Mouse (Mus musculus) lung, embryonic 15.5 days (tissue): ENCODE results near the gene Tcaf3. TPM values are rescaled to one million over a fixed set of nuclear protein-coding genes. Genes with fewer than 3 reads are reported as not detected.
A peak's percentile ranks its signal among the peaks of the same experiment; 100 is the strongest.

Experiments
- ATAC-seq: fragments of 200-750 bp; cut with Nextera tagmentation; 2 replicates; pipeline ENCODE4 v1.8.0; 2017; ENCODE audit warnings: moderate number of reproducible peaks, borderline replicate concordance; ENCODE audit not compliant: low FRiP score, low TSS enrichment; ENCODE audit errors: extremely low read depth
- H3K27ac ChIP-seq: fragments of 300-500 bp; sonication (generic); 2 replicates; pipeline ENCODE4 v1.5.1; 2015; ENCODE audit warnings: moderate library complexity, mild to moderate bottlenecking, inconsistent platforms
- H3K27me3 ChIP-seq: fragments of 300-500 bp; sonication (generic); 2 replicates; pipeline ENCODE4 v1.6.1; 2015; ENCODE audit warnings: inconsistent platforms
- H3K36me3 ChIP-seq: fragments of 300-500 bp; sonication (generic); 2 replicates; pipeline ENCODE4 v1.6.1; 2015; ENCODE audit warnings: inconsistent platforms
- H3K4me1 ChIP-seq: fragments of 300-500 bp; sonication (generic); 2 replicates; pipeline ENCODE4 v1.6.1; 2015; ENCODE audit warnings: inconsistent platforms
- H3K4me2 ChIP-seq: fragments of 300-500 bp; sonication (generic); 2 replicates; pipeline ENCODE4 v1.6.1; 2015; ENCODE audit warnings: inconsistent platforms, mild to moderate bottlenecking, moderate library complexity
- H3K4me3 ChIP-seq: fragments of 300-500 bp; sonication (generic); 2 replicates; pipeline ENCODE4 v1.5.1; 2015; ENCODE audit warnings: mild to moderate bottlenecking, inconsistent platforms
- H3K9ac ChIP-seq: fragments of 300-500 bp; sonication (generic); 2 replicates; pipeline ENCODE4 v1.6.1; 2015; ENCODE audit warnings: inconsistent platforms
- H3K9me3 ChIP-seq: fragments of 300-500 bp; sonication (generic); 2 replicates; pipeline ENCODE4 v1.6.1; 2016; ENCODE audit warnings: inconsistent platforms
- WGBS: fragments of 180-500 bp; shearing (Covaris S2); methylation state at CpG from one replicate; pipeline ENCODE4 v1.1.7; 2015; 5-methylcytosine and 5-hydroxymethylcytosine counted together
- polyA plus RNA-seq: library from polyadenylated mRNA; unstranded; fragments of >200 nt; fragmentation: Nextera tagmentation; extraction: Ambion mirVana; gene quantifications from 2 replicates; pipeline ENCODE4 v1.2.1, GENCODE M21; 2015

Tcaf3 gene
- polyA plus RNA-seq, 1 experiment from 2014 or later = not detected

DNA sequence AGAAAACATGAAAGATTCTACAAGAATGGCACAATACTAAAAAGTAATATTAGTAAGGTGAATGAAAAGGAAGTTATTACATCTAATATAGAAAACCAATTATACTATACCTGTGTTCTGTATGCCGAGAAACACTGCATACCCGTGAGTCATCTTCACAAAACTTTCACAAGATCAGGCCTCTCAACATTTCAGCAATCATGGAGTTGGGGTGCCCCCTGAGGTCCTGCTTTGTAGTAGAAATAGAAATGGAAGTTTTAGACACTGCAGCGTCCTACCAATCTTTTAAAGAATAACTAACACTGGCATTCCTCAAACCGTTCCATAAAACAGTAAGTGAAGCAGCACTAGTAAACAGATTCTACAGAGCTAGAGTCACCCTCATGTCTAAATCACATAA lies 18.8 kb downstream of the Tcaf3 start:
- Histone ChIP-seq H3K36me3 (no peaks in the 10 kb centered on the region), H3K27ac (no peak overlapping the region), H3K4me3 (no peak overlapping the region), H3K4me2 (no peak overlapping the region), H3K4me1 (peaks cover 15% of the 10 kb centered on the region), H3K27me3 (no peaks in the 10 kb centered on the region), H3K9ac (no peak overlapping the region), H3K9me3 (no peaks in the 10 kb centered on the region)
- 67% methylated on average over 4 of the region's 4 CpGs for WGBS
- ATAC-seq = no peak

DNA sequence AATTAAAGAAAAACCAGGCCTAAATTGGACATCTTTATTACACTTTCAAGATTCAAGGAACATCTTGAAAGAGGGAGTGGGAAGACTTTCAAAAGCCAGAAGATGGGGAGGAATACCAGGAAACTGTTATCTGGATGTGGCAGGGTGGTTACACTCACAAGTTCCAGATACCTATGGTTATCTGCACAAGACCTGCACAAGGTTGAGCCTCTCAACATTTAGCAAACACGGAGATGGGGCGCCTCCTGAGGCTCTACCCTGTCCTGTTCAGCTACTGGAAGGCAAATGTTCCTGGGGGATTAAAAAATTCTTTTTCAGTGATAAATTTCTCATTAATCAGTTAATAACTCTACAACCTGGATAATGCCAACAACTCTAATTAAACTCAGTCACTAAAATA lies 20.1 kb downstream of the Tcaf3 start:
- Histone ChIP-seq H3K27me3 (no peaks in the 10 kb centered on the region), H3K36me3 (no peaks in the 10 kb centered on the region), H3K27ac (no peak overlapping the region), H3K9ac (no peak overlapping the region), H3K4me1 (0 out of 2 replicates have a peak, but pooled peaks cover 6% of the 10 kb centered on the region), H3K4me3 (no peak overlapping the region), H3K9me3 (no peaks in the 10 kb centered on the region), H3K4me2 (no peak overlapping the region)
- ATAC-seq = no peak
- WGBS = 92% methylated on average over 2 of the region's 2 CpGs

DNA sequence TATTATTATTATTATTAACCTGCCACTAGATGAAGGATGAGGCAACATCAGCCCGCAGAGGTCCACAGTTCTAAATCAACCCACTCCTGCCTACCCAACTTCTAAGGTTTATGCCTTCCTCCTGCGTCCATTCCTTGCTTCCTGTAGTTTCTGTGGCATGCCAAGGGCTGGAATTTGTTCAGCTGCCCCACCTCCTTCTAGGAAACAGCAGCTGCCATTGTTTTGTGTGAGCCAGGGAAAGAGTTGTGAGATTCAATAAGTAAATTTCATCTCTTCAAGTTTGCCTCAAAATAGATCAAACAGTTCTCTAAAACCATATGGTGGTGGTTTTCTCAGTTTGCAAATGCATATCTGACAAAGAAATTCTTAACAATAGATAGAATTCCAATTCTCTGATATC lies 29.3 kb downstream of the Tcaf3 start:
- H3K9me3 ChIP-seq = no peaks in the 10 kb centered on the region

DNA sequence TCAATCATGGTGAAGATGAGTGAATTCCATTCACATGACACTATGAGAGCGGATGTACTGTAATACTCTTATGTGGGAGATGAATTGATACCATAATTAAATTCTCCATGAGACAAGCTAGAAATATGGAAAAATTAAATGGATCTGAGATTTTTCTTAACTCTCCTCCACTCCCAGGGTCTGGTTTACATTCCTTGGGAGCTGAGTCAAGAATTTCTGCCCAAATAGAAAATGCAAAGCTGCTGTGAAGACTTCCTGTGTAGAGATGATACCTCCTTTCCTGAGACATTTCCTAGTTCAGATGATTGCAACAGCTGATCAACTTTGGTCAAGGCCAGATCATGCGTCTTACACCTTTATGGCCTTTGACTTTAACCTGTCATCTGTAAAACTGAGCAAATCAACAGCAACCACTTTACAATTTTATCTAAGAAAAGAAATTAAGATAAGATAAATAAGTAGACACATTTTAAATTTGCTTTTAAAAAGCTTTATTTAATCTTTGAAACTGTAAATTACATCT lies 31.4 kb downstream of the Tcaf3 start:
- H3K9me3 ChIP-seq = no peaks in the 10 kb centered on the region
- H3K4me3 ChIP-seq = no peak overlapping the region
- 53% methylated on average over 2 of the region's 2 CpGs for WGBS
- H3K4me1 ChIP-seq = peaks cover 7% of the 10 kb centered on the region; the same call in 1 of the 2 replicates
- no peak overlapping the region for H3K4me2 ChIP-seq
- H3K27ac ChIP-seq = no peak overlapping the region
- H3K36me3 ChIP-seq = no peaks in the 10 kb centered on the region
- H3K9ac ChIP-seq = no peak overlapping the region
- no peak for ATAC-seq
- H3K27me3 ChIP-seq = no peaks in the 10 kb centered on the region

More for the DNA sequence above, 29.3 kb downstream of the Tcaf3 start:
- Histone ChIP-seq H3K27me3 (no peaks in the 10 kb centered on the region), H3K4me1 (peaks cover 7% of the 10 kb centered on the region; the same call in 1 of the 2 replicates), H3K9ac (no peak overlapping the region), H3K27ac (no peak overlapping the region), H3K4me2 (no peak overlapping the region), H3K4me3 (no peak overlapping the region), H3K36me3 (no peaks in the 10 kb centered on the region)
- 54% methylated on average over 2 of the region's 2 CpGs for WGBS
- ATAC-seq = no peak

DNA sequence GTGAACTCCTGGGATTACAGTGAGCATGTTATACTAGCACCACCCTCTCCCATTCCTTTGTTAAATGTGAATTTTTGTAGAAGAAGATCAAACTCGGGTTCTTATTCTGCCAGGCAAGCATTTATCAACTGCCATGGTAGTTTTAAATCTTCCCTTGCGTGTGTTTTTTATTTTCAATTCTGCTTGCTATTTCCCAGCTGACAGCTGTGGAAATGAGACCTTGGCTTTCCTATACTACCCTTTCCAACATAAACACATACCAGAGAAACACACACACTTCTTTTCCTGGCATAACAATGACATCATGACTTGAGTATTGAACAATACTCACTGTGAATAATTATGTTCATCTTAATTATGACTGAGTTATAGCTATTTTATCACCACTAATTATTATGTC lies 35.2 kb downstream of the Tcaf3 start:
- Histone ChIP-seq H3K4me3 (no peak overlapping the region), H3K9me3 (no peaks in the 10 kb centered on the region), H3K4me2 (no peak overlapping the region), H3K36me3 (no peaks in the 10 kb centered on the region), H3K27ac (no peak overlapping the region), H3K9ac (no peak overlapping the region), H3K4me1 (peaks cover 7% of the 10 kb centered on the region; the same call in 1 of the 2 replicates), H3K27me3 (no peaks in the 10 kb centered on the region)
- WGBS = 38% methylated on average over 2 of the region's 2 CpGs
- no peak for ATAC-seq

DNA sequence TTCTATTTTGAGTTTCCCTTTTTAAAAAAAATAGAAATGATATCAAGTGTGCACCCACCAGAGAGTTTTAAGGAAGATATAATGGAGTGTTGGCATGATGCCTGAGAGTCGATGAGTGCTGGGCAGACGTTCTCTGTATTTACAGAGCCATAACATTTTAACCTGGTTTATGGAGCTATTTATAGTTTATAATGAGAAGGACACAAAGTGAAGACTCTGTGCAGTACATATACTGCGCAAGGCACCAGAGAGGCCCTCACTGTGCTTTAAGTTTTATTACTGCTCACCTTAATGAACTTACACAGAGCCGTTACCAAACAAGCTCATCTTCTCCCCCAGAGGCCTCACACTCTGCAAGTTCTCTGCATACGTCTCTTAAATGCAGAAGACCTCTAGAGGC lies 36.6 kb downstream of the Tcaf3 start:
- no peak overlapping the region for H3K9ac ChIP-seq
- H3K36me3 ChIP-seq = no peaks in the 10 kb centered on the region
- H3K27ac ChIP-seq = no peak overlapping the region
- 46% methylated on average over 5 of the region's 5 CpGs for WGBS
- H3K9me3 ChIP-seq = no peaks in the 10 kb centered on the region
- no peaks in the 10 kb centered on the region for H3K27me3 ChIP-seq
- no peak overlapping the region for H3K4me3 ChIP-seq
- H3K4me1 ChIP-seq = no peaks in the 10 kb centered on the region
- H3K4me2 ChIP-seq = no peak overlapping the region
- no peak for ATAC-seq

DNA sequence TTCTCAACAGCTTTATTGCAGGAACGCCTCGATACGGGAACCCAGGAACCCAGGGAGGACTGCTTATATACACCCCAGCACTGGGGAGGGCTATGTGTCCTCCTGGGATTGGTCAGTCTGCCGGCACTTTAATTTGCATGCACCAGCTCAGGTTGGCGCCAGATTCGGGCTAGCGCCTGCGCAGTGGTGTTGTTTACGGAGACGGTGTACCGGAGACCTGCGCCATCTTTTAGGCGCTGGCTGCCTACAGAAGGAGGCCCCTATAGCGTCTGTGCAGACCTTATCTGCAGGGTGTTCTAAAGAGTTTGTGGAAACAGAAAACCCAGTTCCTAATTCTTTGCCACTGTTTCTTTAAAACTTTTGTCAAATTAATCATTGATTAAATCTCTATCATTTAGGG lies 38.9 kb downstream of the Tcaf3 start:
- no peak overlapping the region for H3K9ac ChIP-seq
- H3K4me3 ChIP-seq = no peak overlapping the region
- whole genome bisulfite sequencing = 93% methylated on average over 14 of the region's 14 CpGs
- no peaks in the 10 kb centered on the region for H3K4me1 ChIP-seq
- no peaks in the 10 kb centered on the region for H3K9me3 ChIP-seq
- H3K27me3 ChIP-seq = no peaks in the 10 kb centered on the region
- no peak overlapping the region for H3K27ac ChIP-seq
- H3K36me3 ChIP-seq = no peaks in the 10 kb centered on the region
- no peak overlapping the region for H3K4me2 ChIP-seq
- ATAC-seq = no peak

DNA sequence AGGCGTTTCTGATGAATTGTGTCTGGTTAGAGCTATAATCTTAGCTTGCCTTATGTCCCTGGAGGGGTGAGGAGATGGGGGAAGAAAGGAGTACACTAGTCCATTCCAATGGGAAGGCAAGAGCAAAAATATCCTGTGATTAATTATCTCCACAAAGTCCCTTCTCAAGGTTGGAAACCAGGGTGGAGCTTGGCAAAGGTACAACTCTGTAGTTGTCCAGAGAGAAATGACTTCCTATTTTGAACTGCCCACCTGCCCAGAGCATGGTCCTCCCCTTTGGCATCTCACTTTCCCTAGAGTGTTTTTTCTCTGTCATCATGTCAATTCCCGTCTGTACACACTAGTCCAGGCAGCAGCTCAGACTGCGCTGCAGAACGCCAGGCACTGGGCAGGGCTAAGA lies 50.0 kb downstream of the Tcaf3 start, which contains the start of gene Olfr455:
TSS of gene Olfr455 (minus strand) at position 127 of the 400 bp plus-strand sequence.
- Histone ChIP-seq H3K36me3 (no peaks in the 10 kb centered on the region), H3K9me3 (no peaks in the 10 kb centered on the region), H3K4me1 (peaks cover 21% of the 10 kb centered on the region; the same call in 1 of the 2 replicates), H3K4me2 (no peak within 1 kb of the TSS), H3K27ac (0 out of 2 replicates have a peak within 1 kb of the TSS, but pooled peaks have one; percentile 41), H3K27me3 (no peaks in the 10 kb centered on the region), H3K9ac (no peak within 1 kb of the TSS), H3K4me3 (no peak within 1 kb of the TSS)
- WGBS = 59% methylated on average over 4 of the region's 4 CpGs
- no peak for ATAC-seq

DNA sequence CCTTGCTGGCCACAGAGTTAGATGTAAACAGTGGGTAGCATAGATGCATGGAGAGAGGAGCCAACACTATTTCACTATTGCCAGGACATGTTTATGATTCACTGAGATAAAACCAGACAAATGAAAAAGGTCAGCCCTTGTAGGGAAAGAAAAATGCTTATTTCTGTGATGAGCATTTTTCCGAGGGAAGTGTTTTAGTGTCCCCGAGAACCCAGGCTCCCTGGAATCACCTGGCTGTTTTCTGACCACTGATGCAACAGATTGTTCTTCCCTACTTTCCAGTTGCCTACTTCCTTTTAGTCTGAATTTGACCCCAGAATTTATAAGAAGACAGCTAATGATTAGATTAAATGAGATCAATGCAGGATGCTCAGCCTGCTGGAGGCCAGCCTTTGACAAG lies 51.3 kb downstream of the Tcaf3 start:
- ATAC-seq = no peak
- Histone ChIP-seq H3K9ac (no peak overlapping the region), H3K27me3 (no peaks in the 10 kb centered on the region), H3K4me1 (peaks cover 28% of the 10 kb centered on the region; the same call in 1 of the 2 replicates), H3K4me2 (no peak overlapping the region), H3K4me3 (no peak overlapping the region), H3K36me3 (no peaks in the 10 kb centered on the region), H3K27ac (0 out of 2 replicates have a peak overlapping the region, but pooled peaks have one; percentile 41), H3K9me3 (no peaks in the 10 kb centered on the region)
- 53% methylated on average over 2 of the region's 2 CpGs for WGBS

DNA sequence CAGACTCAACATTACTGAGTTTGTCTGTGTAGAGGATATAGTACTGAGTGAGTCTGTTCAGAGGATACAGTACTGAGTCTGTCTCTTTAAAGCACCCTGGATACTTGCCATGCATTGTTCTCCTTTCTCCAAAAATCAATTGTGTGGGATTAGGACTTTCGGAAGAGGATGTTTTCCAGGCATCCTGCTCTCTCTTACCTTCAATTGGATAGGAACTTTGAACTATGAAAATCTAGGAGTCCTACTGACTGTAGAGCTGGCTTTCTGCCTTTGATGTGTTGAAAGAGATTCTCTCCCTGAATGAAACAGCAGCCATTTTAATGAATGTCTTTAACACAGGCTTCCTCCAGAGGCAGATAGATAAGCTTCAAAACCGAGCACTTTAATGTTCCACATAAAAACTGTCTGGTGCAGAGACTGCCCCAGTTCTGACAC lies 52.0 kb downstream of the Tcaf3 start:
- H3K27ac ChIP-seq = peak overlapping the region; percentile 57
- no peaks in the 10 kb centered on the region for H3K9me3 ChIP-seq
- no peaks in the 10 kb centered on the region for H3K27me3 ChIP-seq
- no peak overlapping the region for H3K9ac ChIP-seq
- no peak overlapping the region for H3K4me2 ChIP-seq
- H3K36me3 ChIP-seq = no peaks in the 10 kb centered on the region
- ATAC-seq = peak; percentile 36; the same call in 1 of the 2 replicates
- H3K4me3 ChIP-seq = no peak overlapping the region
- WGBS = 38% methylated on average over 2 of the region's 2 CpGs
- peaks cover 28% of the 10 kb centered on the region; the same call in 1 of the 2 replicates for H3K4me1 ChIP-seq

DNA sequence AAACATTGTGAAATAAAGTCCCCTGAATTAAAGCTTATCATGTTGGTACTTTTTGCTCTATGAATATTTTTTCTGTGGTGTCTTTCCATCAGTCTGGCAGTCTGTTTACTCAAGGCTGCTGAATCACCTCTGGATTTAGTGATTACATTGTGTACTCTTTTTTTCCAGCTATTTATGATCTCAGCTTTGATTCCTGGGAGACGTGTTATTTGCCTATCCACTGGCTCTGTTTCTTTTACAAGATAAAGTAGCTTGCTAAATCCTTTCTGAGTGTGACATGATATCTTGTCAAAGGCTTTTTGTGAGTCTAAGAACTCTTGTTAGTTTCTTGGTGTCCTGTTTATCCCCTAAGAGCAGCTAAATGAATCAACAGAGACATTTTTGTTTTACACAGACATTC lies 52.6 kb downstream of the Tcaf3 start:
- Histone ChIP-seq H3K4me1 (peaks cover 28% of the 10 kb centered on the region; the same call in 1 of the 2 replicates), H3K4me2 (no peak overlapping the region), H3K4me3 (no peak overlapping the region), H3K9ac (no peak overlapping the region), H3K27me3 (no peaks in the 10 kb centered on the region), H3K9me3 (no peaks in the 10 kb centered on the region), H3K36me3 (no peaks in the 10 kb centered on the region), H3K27ac (peak overlapping the region; percentile 57)
- no peak for ATAC-seq
- WGBS = 13% methylated on average over 1 of the region's 1 CpGs

DNA sequence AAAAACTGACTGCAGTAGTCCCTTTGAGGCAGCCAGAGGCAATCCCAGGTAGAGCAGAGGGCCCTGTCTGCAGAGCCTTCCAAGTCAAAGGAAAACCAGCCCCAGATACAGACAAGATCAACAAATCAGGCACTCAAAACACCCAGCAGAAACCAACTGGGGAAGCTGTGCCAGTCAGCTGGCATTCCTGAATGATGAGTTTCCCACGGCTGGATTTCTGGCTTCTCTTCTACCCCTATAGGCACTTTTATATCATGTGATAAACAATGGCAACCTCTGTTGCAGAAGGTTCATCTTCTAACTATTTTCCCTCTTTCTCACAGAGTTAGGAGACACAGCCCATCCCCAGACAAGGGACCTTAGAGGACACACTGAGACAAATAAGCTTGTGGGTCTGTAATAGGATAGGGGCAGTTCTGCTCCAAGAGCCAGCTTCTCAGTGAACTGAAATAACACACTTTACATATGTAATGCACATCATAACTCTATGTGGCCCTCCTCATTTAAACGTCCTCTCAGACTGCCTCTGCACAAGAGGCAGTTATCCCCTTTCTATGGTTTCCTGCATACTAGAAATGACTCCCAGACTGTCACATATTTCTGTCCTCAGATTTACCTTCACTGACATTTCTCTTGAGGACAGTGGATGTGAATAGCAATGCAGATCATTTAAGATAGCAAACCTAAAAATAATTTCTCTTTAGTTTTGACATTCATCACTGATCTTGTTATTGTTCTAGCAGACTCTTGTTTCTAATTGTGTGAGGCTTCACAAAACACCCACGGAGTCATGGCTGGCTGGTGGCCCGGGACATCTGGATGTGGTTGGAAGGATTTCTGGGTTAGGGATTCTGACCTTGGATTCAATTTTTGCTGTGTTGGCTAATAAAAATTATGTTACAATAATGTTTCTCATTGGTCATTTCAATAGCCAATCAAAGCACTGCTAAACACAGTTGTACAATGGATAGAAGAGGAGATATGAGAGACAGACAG lies 55.2 kb downstream of the Tcaf3 start:
- Histone ChIP-seq H3K4me2 (no peak overlapping the region), H3K9ac (no peak overlapping the region), H3K4me1 (peaks cover 23% of the 10 kb centered on the region; the same call in 1 of the 2 replicates), H3K36me3 (no peaks in the 10 kb centered on the region), H3K27me3 (no peaks in the 10 kb centered on the region), H3K4me3 (no peak overlapping the region), H3K9me3 (no peaks in the 10 kb centered on the region), H3K27ac (peak overlapping the region; percentile 70)
- ATAC-seq = peak; percentile 47; the same call in 1 of the 2 replicates
- 25% methylated on average over 4 of the region's 4 CpGs for WGBS
